Mouse (Mus musculus) hindlimb bud, embryonic 11.5 days (tissue): ENCODE results near the gene Fndc3b.

ENCODE experiments used
- DNase-seq: peaks from one replicate; pipeline ENCODE4 v3.0.0-alpha.2; 2012; ENCODE audit warnings: low read depth, low spot score; ENCODE audit errors: extremely low spot score

Gene Fndc3b

DNA sequence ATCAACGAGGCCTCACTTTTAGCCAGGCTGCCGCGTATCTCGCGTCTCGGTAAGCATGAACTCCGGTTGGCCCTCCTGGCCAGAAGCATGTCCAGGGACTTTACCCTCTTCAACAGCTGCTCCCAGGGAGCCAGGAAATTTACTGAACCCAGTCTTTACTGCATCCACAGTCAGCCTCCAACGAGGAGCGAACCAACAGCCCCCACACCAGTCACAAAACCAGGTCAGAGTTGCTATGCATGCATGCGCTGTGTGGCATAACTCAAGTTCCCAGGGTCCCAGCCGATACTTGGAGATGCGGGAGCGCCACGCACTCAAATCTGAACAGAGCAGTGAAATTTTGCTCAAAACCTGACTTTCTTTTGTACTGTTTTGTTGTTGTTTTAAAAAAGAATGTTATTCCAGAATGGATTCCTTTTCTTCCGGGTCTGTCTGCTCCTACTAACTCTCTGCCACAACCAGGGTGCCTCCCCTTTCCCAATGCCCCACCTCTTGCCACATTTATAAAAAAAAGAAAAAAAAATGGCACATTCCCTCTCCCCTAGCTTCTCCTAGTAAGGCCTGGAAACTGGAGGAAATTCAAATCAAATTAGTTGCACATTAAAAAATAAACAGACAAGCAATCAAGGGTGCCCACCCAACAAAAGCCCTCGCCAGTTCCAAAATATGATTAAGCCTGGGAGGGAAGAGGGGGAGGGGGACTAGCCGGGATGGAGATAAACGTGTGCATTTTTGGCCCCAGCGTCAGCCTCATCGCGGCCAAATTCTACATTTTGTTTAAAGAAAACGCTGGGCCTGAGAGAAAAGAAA lies 1.8 kb downstream of the Fndc3b start:
- no peak for DNase-seq

DNA sequence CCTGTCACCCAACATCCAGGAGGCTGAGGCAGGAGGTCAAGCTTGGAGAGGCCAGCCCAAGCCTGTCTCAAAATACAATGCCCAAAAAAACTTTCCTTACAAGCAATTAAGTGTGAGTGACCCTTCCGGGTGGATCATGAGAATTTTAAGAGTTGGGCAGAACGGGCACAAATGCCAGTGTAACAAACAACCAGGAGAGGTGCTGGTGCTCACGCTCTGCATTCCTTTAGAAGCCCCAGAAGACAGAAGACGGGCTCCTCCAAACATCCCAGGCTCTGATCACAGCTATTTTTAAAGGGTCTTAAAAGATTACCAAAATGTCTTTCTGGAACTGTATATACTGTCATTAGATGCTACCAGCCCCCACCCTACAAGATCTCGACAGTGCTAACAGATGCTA lies 2.5 kb downstream of the Fndc3b start:
- DNase-seq, result no peak

DNA sequence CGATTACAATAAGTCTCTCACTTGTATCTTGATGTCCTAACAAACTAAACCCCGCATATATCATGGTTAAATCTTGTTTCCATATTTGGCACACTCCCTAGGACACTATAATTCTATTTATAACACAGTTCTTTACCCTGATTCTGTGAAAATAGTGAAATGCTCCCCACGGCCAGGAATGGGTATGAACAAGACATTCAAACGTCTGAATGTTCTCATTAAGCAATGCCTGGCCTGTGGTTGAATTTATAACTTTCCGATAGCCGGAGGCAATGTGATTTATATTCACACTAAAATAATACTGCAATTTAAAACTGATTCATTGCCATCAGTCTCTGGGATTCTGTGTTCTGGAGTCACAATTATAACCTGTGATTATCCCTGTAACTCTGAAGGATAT lies 5.3 kb downstream of the Fndc3b start:
- no peak for DNase-seq

DNA sequence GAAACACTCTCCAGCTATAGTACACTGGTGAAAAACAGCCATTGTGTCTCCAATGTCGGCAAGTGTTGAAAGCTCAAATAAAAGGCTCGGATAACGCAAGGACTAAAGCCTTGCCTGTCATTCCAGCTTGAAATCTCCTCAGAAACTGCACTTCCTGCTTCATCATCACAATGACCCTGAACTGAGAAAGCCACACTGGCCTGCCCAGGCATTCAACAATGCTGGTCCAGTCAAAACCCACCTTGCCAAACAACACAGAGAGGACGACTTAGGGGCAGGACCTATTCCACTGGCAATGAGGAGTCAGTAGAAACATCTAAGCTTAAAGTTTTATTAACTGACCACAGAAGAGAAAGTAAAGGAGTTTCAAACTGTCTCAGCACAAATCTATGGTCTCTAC lies 6.1 kb downstream of the Fndc3b start:
- no peak for DNase-seq

DNA sequence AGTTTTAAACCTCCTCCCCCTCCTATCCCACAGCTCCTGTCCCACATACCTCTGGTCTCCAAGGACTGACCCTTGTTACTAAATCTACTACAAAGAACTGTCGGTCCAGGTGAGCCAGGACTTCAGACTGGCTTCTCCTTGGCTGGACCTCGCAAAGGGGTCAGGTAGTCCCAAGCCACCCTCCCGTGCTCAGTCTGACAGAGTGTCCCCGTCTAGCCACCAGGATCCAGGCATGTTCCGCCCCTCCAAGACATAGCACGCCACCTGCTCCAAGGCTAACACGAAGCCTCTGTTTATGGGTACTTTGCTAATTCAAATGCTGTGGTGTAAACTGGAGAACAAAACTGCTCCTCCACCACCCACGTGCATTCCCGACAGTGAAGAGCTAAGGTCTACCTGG lies 6.5 kb downstream of the Fndc3b start:
- no peak for DNase-seq

DNA sequence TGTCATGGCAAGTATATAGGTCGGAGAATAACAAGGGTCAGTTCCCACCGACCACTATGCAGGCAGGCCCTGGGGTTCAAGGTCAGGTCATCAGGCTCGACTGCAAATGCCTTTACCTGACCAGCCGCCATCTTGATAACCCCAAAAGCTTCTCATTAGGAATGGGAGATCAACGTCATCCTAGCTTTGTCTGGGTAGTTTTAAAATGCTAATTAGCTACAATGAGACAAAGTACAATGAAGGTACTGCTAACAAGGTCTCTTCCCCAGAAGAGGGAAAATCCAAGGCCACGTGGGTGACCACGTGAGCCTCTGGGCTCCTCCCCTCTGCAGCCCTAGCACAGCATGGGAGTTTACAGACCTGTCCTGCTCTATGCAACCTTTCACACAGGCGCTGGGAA lies 7.6 kb downstream of the Fndc3b start:
- DNase-seq, result no peak

DNA sequence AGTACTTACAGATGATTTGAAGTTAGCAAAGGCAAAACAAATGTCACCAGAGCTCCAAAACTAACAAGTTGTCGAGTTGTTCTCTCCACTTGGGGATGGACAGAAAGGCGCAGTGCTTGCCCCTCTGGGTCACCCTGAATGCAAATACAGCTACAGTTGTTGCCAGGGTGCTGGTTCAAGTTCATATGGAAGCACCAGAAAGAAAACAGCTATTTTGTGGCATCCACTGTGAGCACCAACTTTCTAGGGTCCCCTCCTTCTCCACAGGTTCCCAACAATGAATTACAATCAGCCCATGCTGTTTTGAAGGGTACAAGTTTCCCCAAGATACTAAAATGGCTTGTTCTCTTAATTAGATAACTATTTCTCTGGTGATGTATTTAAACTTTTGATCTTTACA lies 8.0 kb downstream of the Fndc3b start:
- no peak for DNase-seq

DNA sequence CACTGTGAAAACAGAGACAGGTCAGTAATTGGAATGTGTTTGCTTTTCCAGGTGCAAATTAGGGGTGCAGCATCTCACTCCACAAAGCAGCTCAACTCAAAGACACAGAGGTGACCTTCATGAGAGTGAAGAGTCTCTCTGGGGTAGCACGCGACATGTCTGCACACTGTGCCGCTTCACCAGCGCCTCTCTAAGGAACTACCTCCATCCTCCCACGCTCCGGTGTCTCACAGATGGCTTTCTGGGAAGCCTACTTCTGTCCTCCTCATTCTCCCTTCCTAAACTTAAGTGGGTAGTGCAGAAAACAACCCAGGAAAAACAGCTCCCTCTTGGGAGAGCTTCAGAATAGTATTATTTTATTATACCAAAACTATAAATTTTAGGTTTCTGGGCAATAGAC lies 12.4 kb downstream of the Fndc3b start:
- no peak for DNase-seq

DNA sequence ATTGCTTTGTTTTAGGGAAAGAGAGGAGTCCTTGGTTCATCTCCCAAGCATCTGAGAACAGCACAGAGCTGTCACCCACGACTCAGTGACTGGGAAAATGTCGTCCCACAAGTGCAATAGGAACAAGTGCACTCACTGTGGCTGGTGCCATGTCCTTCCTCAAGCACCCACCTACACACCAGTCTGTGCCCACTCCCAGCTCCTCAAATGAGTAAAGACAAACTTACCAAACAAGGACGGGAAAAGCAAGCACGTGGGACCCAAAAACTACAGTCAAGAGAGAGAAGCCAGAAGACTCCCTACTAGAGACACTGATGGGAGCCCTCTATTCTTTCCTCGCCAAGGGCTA lies 14.7 kb downstream of the Fndc3b start:
- DNase-seq, result no peak

DNA sequence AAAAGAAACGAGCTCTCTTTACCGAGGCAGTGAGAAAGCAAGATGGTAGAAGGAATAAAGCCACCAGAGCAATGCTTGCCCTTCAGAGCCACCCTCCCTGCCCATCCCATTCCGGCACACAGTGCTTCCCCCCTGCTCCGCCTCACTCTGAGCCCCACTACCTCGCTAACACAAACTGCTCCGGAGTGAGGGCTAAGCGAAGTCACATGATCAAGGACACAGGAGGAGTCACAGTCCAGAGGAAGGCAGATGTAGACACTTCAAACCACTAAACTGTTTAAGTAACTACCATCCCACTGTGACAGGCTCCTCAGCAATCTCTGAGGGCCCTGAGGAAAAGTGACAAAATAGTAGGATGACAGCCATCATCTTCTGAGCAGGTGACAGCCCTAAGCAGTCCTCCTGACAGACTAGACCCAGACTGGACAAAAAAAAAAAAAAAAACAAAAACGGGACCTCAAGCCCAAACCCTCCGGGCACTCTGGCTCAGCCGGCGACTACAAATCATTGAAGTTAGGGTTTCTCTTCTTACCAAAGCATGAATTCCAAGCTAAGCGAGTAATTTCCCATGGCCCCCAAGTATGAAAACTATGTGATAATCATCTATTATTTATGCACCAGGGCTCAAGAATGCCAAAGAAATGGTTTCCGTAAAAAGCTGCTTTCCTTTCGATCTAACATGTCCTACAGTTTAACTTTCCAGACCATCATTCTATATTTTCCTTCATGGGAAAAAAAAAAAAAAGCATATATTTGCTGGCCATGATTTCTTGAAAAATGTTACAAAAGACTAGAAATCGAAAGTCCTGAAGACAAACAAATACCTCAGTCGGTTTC lies 15.3 kb downstream of the Fndc3b start:
- DNase-seq, result no peak

DNA sequence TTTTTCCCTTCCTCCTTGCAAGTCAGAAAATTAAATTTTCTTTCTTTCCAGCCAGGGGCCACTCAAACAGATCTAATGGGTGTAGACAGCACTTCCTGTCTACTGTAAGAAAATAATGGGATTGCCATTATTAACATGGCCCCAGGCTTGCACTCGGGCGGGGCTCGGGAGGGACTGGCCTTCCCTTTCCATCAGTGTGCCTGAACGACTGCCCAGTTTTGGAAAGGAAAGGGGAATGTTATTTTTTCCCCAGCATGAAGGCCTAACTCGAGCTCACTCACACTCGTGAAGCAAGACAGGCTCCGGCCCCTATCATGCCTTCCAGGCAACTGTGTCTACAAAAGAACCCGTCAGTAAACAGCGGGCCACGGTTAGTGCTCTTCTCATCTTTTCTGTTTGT lies 16.5 kb downstream of the Fndc3b start:
- DNase-seq, result no peak

DNA sequence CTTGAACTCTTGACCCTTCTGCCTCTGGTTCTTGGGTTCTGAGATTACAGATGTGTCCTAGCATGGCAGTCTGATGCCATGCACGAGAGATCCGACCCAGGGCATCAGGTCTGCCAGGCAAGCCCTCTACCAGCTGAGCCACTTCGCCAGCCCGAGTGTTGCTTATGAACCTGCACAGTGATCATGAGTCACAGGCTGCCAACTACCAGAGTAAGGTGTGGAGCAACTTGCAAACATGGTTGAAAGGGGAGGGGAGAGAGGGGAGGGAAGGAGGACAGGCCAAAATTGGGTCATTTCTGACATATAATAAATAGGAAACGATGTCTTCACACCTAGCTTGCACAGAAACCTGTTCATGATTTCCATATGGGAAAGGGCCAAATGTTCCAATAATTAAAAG lies 17.0 kb downstream of the Fndc3b start:
- no peak for DNase-seq

DNA sequence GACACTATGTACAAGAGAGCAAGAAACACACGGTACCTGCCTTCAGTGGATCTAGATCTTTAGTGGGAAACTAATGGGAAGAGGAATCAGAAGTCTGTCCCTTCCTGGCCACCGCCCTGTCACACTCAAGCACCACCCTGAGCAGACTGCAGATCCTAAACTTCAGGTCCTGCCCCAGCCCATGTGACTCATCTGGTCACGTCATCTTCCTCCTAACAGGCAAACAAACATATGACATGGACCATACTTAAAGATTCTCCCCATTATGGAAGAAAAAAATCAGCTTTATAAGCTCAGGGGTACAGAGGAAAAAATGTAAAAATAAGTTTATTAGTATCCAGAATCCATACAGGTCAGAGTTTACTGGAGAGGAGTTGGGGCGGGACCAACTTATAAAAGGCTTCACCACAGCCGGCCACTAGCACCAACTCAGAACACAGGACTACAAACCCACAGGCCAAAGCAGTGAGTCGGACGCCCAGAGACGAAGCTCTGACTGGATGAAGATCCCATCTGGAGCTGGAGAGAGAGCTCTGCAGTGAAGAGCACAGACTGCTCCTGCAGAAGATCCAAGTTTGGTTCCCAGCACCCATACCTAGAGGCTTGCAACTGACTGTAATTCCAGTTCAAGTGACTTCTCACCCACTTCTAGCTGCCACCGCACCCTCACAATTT lies 19.5 kb downstream of the Fndc3b start:
- DNase-seq, result no peak

DNA sequence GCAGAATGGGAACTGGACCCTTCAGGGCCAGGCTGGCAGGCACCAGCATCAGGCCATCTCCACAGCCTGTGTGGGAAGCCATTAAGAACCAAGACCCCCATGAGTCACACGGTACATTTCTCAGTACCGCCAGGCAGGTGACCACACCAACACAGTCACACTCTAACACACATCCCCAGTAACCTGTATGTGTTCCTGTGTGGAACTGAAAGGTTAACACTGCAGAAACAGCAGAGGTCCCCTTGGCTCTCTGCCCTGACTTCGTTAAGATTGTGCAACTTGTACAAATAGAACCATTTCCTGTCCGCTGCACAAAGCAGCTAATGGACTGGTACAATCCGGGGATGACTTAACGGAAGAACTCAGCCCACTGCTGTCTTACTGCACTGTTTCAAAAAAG lies 21.1 kb downstream of the Fndc3b start:
- DNase-seq, result no peak

DNA sequence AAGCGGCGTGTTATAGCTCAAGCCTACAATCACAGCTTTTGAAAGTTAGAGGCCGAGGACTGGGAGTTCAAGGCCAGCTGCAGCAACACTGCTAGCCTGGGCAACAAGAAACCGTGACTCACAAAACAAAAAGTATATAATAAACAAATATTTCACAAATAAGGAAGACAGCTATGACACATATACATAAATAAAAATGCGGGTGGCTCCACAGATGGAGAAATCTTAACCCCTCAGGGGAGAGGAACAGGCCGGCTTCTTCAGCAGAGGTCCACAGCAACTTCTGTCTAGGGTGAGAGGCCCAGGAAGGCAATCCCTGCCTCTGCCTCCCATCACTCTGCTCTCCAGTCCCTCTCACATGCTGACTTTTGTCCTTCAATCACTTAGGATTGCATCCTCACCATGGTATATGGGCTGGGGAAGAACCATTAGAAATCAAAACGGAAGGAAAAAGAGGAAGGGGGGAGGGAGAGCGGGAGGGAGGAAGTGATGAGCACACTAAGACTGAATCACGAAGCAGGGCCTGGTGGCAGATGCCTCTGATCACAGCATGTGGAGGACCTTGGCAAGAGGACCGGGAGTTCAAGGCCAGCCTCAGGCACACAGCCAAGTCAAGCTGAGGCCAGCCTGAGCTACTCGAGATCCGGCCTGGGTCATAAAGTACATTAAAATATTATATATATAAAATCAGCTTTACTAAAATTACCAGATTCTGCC lies 21.8 kb downstream of the Fndc3b start:
- DNase-seq, result no peak

DNA sequence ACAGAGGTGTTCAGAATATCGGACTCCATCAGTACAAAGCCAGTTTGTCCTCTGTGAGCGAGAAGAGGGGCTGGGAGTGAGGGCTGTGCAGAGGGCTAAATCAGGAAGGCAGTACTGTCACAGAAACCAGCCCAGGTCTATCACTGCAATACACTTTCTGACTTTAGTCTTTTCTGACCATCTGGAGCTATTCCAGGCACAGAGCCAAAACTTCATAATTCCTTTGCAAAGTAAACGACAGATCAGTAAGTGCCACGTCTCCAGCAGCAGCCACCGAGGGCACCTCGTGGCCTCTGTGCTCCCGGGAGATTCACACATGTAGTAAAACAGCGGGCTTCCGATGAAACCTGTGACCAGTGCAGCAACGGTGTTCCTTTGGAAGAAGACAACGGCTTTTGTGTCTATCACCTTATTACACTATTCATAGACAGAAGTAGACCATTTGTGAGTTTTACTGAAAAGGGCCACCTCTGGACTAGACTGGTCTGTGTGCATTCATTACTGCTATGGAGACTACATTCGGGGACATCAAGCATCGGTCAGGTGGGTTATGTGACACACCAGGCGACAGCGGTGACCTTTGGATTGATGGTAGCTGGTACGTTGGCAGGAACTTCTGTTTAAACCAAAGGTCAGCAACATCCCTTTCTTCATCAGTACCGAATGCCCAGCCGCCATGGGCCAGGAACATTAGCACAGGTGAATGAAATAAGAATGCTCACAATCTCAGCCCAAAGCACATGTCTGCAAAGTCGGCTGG lies 24.2 kb downstream of the Fndc3b start:
- DNase-seq, result no peak

DNA sequence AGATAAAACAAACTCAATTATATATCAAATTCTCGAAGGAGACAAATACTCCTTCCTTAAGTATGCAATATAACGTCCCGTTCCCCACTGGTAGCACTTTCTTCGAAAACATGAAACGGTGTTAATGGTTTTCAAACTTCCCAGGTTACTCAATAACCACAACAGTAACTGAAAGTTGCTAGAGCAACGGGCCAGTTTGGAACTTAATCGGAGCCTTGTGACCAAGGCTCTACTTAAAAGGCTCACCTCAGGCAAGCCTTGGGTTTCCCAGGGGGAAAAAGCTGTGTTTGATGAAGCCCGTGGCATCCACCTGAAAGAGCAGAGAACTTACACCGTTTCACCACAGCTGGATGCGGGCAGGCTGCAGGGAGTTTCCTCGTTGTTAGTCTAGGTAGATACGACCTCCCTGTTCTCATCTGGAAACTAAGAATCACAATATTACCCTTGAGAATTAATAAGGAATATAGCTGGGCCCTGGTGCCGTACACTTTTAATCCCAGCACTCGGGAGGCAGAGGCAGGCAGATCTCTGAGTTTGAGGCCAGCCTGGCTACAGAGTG lies 25.4 kb downstream of the Fndc3b start:
- no peak for DNase-seq

DNA sequence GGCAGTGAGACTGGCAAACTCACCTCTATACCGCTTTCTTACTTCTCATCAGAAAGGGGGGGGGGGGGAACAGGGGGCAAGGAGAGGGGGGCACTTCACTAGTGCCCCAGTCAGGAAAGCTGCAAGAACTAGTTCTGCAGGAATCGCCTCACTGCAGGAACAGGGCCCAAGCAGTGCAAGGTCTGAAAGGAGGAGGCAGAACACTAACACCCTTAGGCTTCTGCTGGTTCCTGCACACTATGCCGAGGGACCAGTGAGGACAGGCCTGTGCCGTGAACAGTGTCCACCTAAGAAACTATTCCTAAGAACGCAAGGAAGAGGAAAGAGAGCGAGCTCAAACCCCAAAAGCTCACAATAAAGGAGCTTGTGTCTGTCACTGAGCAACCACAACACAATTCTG lies 26.0 kb downstream of the Fndc3b start:
- DNase-seq, result no peak

DNA sequence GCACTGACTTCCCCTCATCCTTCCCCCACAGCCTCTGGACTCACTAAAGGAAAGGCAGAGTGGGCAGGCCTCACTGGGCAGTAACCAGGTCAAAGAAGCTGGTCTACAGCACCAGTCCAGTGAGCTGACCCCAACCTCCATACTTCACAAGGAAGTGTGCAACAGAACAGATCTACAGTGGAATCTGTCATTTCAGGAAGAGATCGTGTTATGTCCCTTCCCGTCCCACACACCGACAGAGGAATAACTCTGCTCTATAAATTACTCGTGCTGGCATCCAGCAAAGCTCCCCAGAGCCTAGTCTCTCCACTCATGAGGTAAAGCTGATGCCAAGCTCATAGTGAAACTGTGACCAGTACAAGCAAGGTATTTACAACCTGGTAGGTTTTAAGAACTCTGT lies 27.7 kb downstream of the Fndc3b start:
- no peak for DNase-seq

DNA sequence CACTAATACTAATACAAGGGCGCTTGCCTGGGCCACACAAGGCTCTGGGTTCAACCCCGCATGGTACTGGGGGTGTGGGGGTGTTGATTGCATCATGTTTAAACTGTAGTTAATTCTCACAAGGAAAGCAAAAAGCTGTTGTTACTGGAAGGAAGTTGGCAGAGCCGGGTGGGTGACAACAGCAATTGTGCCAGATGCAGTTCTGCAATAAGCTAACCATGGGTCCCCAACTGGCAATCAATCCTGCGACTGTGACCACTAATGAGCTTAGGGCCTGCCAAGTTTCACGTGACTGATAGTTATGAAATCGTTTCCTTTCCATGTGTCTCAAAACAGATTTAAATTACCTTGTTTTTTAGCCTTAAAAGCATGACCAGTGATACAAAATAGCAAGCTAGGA lies 33.5 kb downstream of the Fndc3b start:
- no peak for DNase-seq
